Mouse (Mus musculus): Measurements from ENCODE around the gene Ada. TPM values are rescaled to one million over a fixed set of nuclear protein-coding genes. Genes with fewer than 3 reads are reported as not detected.

Ada gene
- polyA plus RNA-seq, 1 experiment from 2014 or later, result 6.6 TPM

DNA sequence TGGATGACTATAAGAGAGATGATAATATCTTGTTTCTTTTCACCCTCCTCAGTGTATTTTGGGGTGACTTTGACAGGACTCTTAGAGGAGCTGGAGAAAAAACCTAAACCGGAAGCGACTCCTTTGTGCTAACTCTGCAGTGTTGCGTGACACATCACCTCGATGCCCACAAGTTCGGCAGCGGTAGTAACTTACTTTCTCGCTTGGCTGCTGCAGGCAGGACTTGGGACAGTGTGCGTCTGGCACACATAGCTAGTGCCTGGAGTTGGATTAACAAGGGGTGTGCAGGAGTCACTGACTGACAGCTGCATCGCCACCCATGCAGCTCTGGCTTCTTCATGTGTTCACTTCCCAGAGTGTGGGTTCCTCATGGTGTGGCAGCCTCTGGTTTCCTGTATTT is 40.0 kb downstream of the Ada start:
- Histone ChIP-seq H3K9me3 (replicated peaks) (no peaks in the 10 kb centered on the region), H3K27me3 (no peaks in the 10 kb centered on the region), H3K4me2 (no peak overlapping the region), H3K4me3 (no peak overlapping the region), H3K36me3 (ENCODE audit: poor library complexity, severe bottlenecking) (peaks cover 20% of the 10 kb centered on the region; the same call in 1 of the 2 replicates), H3K4me1 (no peaks in the 10 kb centered on the region), H3K9ac (no peak overlapping the region), H3K27ac (no peak overlapping the region)
- ATAC-seq, result no peak
- 96% methylated on average over 9 of the region's 9 CpGs for WGBS

DNA sequence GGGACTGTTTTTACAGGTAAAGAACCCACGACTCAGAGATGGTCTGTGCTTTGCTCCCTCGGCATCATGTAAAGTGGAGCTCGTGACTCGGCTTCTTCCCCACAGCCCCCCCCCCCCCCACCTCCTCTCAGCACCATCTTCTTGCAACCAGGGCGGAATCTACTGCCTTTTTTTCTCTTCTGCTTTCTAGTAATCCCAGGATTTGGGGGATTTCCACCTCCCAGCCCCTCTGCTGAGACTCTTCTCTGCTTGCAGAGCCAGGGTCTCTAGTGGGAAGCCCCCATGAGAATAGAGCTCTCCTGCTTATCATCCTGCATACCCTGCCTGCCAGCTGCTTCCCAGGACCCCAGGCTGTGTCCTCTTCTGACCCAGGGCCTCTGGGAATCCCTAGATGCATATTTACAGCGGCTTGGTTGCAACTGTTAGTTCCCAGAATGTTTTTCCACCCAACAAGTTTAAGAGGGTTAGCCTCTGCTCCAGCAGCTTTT is 41.2 kb downstream of the Ada start:
- H3K9ac ChIP-seq, result no peak overlapping the region
- no peaks in the 10 kb centered on the region for H3K27me3 ChIP-seq
- no peak overlapping the region for H3K4me3 ChIP-seq
- no peaks in the 10 kb centered on the region for H3K4me1 ChIP-seq
- 90% methylated on average over 6 of the region's 6 CpGs for WGBS
- H3K36me3 ChIP-seq (ENCODE audit: poor library complexity, severe bottlenecking), result peaks cover 20% of the 10 kb centered on the region; the same call in 1 of the 2 replicates
- no peaks in the 10 kb centered on the region for H3K9me3 ChIP-seq (replicated peaks)
- no peak overlapping the region for H3K27ac ChIP-seq
- H3K4me2 ChIP-seq, result no peak overlapping the region
- no peak for ATAC-seq

DNA sequence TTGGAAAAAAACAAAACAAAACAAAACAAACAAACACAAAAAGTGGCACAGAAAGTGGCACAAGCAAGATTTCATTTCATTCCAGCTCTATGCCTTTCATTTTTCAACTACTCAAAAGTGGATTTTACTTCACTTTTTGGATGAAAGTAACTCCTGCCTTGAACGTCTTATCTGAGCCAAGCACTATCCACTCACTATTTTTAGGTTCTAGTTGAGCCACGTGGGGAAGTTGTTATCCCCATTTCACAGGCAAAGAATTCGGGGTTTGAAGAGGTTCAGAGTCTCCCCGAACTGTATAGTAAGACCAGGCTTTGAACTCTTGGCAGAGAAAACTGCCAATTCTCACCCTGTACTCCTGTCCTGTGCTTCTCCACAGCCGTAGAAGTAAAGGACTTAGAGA is 41.7 kb downstream of the Ada start:
- no peak overlapping the region for H3K9ac ChIP-seq
- no peak for ATAC-seq
- peaks cover 20% of the 10 kb centered on the region; the same call in 1 of the 2 replicates for H3K36me3 ChIP-seq (ENCODE audit: poor library complexity, severe bottlenecking)
- no peaks in the 10 kb centered on the region for H3K9me3 ChIP-seq (replicated peaks)
- 91% methylated on average over 5 of the region's 5 CpGs for WGBS
- H3K27me3 ChIP-seq, result no peaks in the 10 kb centered on the region
- no peak overlapping the region for H3K4me3 ChIP-seq
- no peak overlapping the region for H3K4me2 ChIP-seq
- no peaks in the 10 kb centered on the region for H3K4me1 ChIP-seq
- H3K27ac ChIP-seq, result no peak overlapping the region

DNA sequence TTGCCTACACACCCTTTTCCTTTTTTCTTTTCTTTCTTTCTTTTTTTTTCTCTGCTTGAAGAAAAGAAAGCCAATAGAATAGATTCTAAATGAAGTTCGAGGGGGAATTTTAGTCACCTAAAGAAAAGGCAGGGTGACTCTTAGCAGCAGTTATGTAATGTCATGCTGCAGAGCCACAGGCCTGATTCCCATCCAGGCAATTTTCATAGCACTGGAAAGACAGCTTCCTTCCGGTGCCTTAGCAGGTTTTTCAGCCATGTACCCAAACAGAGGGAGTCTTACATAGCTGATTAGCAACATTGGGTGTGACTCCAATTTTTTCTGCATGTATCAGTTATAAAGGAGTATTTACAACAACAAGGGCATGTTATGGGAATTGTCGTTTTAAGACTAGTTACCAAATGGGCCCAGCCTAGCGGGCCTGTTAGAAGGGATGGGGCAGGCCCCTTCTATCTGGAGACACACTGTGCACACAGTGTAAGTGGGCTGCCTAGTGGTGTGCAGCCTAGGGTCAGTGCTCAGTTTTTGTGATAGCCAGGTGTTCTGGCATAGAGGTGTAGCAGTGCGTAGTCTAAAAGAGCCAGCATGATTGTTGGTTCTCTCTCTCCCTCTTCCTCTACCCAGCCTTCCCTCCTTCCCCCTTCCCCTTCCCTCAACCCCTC is 46.3 kb downstream of the Ada start:
- no peaks in the 10 kb centered on the region for H3K4me1 ChIP-seq
- no peak overlapping the region for H3K9ac ChIP-seq
- H3K9me3 ChIP-seq (replicated peaks), result no peaks in the 10 kb centered on the region
- WGBS, result 85% methylated on average over 5 of the region's 5 CpGs
- H3K27ac ChIP-seq, result no peak overlapping the region
- no peak overlapping the region for H3K4me2 ChIP-seq
- no peak for ATAC-seq
- no peaks in the 10 kb centered on the region for H3K27me3 ChIP-seq
- no peak overlapping the region for H3K4me3 ChIP-seq
- peaks cover 8% of the 10 kb centered on the region; the same call in 1 of the 2 replicates for H3K36me3 ChIP-seq (ENCODE audit: poor library complexity, severe bottlenecking)

DNA sequence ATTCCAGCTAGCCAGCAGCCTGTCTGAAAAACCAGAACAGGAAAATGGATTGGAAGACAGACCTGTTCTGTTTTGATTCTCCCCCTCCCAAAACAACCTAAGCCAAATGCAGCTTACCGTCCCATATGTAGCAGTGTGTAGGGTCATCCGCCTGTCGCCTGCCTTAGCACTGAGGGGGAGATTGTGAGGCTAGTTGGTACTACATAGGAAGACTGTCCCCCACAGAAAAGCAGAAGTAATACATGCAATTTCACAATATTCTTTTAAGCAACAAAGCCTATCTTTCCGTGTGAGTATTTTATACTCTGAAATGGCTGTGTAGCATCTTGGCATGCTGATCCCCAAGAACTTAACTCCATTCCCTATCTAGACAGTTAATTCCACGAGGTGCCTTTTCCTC is 47.1 kb downstream of the Ada start:
- Histone ChIP-seq H3K4me1 (peaks cover 6% of the 10 kb centered on the region; the same call in 1 of the 2 replicates), H3K4me3 (no peak overlapping the region), H3K36me3 (ENCODE audit: poor library complexity, severe bottlenecking) (peaks cover 8% of the 10 kb centered on the region; the same call in 1 of the 2 replicates), H3K27me3 (no peaks in the 10 kb centered on the region), H3K27ac (no peak overlapping the region), H3K4me2 (no peak overlapping the region), H3K9me3 (replicated peaks) (no peaks in the 10 kb centered on the region), H3K9ac (no peak overlapping the region)
- ATAC-seq, result no peak
- 88% methylated on average over 5 of the region's 5 CpGs for WGBS

DNA sequence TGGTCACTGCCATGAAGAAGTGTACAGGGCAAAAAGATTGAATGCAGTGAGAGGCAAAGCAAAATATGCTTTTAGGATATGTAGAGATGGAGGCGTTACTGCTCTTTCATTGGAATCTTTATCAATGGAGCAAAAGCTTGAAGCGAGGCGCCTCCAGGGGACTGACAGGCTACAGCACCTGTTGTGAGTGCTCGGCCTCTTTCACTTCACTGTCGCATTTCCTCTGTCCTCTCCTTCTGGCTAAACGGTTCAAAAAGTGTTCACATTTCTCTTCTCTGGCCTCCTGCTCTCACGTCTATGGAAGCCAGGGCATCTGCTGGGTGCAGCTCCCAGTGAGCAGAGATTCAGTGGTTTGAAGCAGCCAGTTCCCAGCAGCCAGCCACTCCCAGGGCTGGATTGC is 47.6 kb downstream of the Ada start:
- WGBS, result 66% methylated on average over 7 of the region's 7 CpGs

DNA sequence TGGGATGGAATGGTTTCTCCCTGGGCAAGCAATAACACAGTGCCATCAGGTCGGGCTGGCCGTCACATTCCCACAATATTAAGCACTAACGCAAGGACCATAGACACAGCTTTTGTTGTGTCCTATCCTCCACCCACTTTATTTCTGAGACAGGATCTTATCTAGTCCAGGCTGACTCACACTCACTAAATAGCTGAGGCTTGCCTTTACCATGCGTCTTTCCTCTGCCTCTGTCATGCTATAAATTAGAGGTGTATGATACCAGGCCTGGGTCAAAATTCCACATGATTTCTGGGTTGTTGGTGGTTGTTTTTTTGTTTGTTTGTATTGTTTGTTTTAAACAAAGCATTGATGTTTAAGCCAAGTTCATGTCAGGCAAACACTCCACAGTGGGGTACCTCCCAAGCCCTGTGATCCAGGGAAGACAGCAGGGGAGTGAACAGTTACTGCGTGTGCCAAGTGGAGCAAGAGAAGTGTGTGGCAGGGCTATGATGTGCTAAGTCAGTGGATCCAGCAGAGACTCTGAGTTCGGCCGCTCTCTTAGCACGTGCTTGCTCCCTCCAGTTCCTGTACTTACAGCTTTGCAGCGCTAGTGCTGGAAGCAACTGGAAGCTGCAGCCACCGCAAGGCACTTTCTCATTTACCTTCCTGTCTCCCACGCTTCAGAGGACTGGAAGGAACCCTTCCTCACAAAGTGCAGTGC is 50.8 kb downstream of the Ada start:
- 87% methylated on average over 11 of the region's 11 CpGs for WGBS

More for the DNA sequence above, 47.6 kb downstream of the Ada start:
- no peak overlapping the region for H3K4me3 ChIP-seq
- no peaks in the 10 kb centered on the region for H3K9me3 ChIP-seq (replicated peaks)
- H3K4me2 ChIP-seq, result no peak overlapping the region
- H3K27ac ChIP-seq, result no peak overlapping the region
- no peak for ATAC-seq
- peak overlapping the region; percentile 5; the same call in 1 of the 2 replicates for H3K9ac ChIP-seq
- H3K4me1 ChIP-seq, result peaks cover 6% of the 10 kb centered on the region; the same call in 1 of the 2 replicates
- H3K27me3 ChIP-seq, result no peaks in the 10 kb centered on the region
- H3K36me3 ChIP-seq (ENCODE audit: poor library complexity, severe bottlenecking), result peaks cover 8% of the 10 kb centered on the region; the same call in 1 of the 2 replicates

DNA sequence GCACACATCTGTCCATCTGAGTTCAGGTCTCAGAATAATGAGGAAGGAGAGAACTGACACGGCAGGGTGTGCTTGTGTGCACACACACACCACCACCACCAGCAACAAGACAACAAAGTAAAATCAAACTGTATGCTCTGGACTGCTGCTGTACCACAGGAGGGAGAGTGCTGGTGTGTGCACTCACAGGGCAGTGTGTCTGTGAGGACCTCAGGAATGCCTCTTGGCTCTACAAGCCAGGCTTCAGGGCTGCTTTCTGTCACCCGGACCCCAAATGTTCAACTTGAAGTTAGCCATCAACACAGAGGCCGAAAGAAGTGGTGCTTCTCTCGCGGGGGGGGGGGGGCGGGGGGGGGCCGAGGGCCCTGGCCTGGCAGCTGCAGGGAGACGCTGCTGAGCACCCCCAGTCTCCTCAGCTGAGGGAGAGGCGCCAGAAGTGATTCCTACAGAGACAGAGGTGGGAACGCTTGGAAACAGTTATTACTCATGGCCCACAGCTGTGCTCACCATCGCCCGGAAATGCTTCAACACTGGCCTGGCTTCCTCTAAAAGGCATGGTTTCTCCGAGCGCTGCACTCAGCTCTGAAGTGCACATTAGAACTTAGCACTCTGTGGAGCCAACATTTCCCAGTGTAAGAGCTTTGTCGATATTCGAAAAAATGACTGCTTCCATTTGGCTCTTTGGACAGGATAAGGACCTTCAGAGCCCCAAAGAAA is 52.1 kb downstream of the Ada start:
- H3K36me3 ChIP-seq (ENCODE audit: poor library complexity, severe bottlenecking), result no peaks in the 10 kb centered on the region

More for the DNA sequence above, 50.8 kb downstream of the Ada start:
- Histone ChIP-seq H3K9me3 (replicated peaks) (no peaks in the 10 kb centered on the region), H3K4me2 (no peak overlapping the region), H3K27me3 (no peaks in the 10 kb centered on the region), H3K36me3 (ENCODE audit: poor library complexity, severe bottlenecking) (no peaks in the 10 kb centered on the region), H3K4me3 (no peak overlapping the region), H3K9ac (no peak overlapping the region), H3K4me1 (peaks cover 17% of the 10 kb centered on the region), H3K27ac (no peak overlapping the region; the same call in 1 of the 2 replicates)
- ATAC-seq, result no peak

DNA sequence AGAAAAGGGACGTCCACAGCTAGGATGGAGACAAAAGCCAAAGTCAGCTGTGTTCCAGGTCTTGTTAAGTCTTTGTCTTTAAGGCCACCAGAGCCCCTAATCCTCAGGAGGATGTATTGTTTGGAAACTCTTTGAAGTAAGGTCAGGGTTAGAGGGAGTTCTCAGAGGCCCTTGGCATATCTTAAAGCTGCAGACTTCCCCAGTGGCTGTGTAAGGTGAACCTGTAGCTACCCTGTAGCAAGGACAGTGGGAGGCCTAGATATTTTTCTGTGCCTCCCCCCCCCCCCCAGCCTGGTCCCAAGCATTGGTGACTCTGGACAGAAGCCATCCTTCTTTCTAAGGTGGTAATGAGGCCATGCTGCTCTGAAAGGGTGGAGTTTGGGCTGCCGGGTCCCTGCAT is 53.3 kb downstream of the Ada start:
- no peak overlapping the region for H3K9ac ChIP-seq
- H3K4me2 ChIP-seq, result no peak overlapping the region
- no peaks in the 10 kb centered on the region for H3K9me3 ChIP-seq (replicated peaks)
- H3K27ac ChIP-seq, result no peak overlapping the region
- H3K4me3 ChIP-seq, result no peak overlapping the region
- no peak for ATAC-seq
- peaks cover 17% of the 10 kb centered on the region for H3K4me1 ChIP-seq
- H3K27me3 ChIP-seq, result no peaks in the 10 kb centered on the region
- no peaks in the 10 kb centered on the region for H3K36me3 ChIP-seq (ENCODE audit: poor library complexity, severe bottlenecking)
- WGBS, result 23% methylated on average over 2 of the region's 2 CpGs

More for the DNA sequence above, 52.1 kb downstream of the Ada start:
- Histone ChIP-seq H3K4me3 (no peak overlapping the region), H3K27me3 (no peaks in the 10 kb centered on the region), H3K9ac (no peak overlapping the region), H3K4me2 (no peak overlapping the region), H3K27ac (no peak overlapping the region), H3K4me1 (peaks cover 17% of the 10 kb centered on the region), H3K9me3 (replicated peaks) (no peaks in the 10 kb centered on the region)
- no peak for ATAC-seq
- 59% methylated on average over 14 of the region's 16 CpGs for WGBS

DNA sequence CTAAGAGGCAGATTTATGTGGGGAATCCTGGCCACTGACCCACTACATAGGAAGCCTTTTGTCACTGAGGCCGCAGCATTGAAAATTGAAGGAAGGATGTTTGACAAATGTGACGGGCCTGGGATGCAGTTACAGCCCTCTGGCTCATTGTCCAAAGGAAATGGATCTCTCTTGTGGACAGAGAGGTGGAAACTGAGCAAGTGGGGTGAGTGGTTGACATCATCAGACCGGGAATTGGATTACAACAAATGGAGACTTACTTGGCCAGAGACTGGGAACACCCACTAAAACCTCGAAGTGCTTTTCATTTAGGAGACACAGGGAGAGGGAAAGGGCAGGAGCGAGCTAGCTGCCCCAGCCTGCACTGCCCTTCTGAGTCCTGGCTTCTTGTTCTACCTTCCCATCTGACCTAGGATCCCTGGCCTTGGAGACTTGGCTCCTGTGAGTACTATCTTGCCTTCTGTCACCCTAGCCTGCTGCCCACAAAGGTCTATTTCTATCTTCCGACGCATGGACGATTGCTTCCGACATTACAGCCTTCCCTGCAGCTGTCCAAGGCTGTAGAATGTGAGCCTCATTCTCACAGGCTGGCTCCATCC is 56.2 kb downstream of the Ada start:
- Histone ChIP-seq H3K27me3 (no peaks in the 10 kb centered on the region), H3K4me1 (peaks cover 28% of the 10 kb centered on the region), H3K4me2 (no peak overlapping the region), H3K4me3 (no peak overlapping the region), H3K27ac (no peak overlapping the region), H3K9ac (no peak overlapping the region), H3K9me3 (replicated peaks) (no peaks in the 10 kb centered on the region), H3K36me3 (ENCODE audit: poor library complexity, severe bottlenecking) (no peaks in the 10 kb centered on the region)
- ATAC-seq, result no peak
- WGBS, result 77% methylated on average over 9 of the region's 9 CpGs

DNA sequence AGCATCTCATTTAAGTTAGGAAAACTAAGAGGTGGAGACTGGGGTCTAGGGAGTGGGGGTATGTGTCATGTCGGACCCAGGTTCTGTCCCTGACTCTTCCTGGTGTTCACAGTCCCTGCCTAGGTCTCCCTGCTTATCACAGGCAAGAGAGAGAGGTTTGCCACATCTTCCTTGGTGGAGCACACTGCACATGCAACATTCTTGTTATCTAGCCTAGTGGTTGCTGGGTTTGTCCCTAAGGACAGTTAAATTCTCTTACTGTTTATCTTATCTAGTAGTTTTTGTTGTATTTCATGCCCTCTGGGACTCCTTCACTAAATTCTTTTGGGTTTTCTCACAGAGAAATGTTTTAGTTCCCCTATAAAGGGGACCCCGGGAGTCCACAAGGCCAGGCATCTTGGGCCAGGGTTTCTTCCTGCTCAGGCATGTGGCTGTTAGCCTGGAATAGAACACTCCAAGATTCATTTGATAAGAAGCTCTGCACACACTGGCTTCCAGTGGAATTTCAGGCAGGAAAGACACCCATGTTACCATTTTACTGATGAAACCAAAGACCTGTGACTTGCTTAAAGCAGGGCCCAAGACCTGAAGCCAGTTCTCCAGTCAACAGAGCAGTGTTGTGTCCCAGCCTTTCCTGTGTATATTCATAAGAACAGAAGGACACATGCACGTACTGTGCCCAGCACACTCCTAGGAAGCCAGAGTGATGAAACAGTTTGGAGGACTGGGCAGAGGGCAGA is 57.0 kb downstream of the Ada start:
- Histone ChIP-seq H3K4me2 (no peak overlapping the region), H3K36me3 (ENCODE audit: poor library complexity, severe bottlenecking) (no peaks in the 10 kb centered on the region), H3K27ac (no peak overlapping the region), H3K9me3 (replicated peaks) (no peaks in the 10 kb centered on the region), H3K9ac (no peak overlapping the region), H3K4me3 (no peak overlapping the region), H3K27me3 (no peaks in the 10 kb centered on the region), H3K4me1 (peaks cover 23% of the 10 kb centered on the region)
- ATAC-seq, result no peak
- WGBS, result 85% methylated on average over 3 of the region's 3 CpGs
